Mouse (Mus musculus) CH12.LX (cell line): Measurements from ENCODE around the gene Ttc19.

Source experiments
- CTCF ChIP-seq, 2 experiments: IDR thresholded peaks in 1 of 2; conservative IDR thresholded peaks in 1 of 2; 2 replicates each; pipeline ENCODE4 v1.5.1; 2011 to 2012; ENCODE audit warnings: low read depth in 2 of 2, low read length in 2 of 2, improper control_type of control experiment in 1 of 2, inconsistent platforms in 1 of 2, mild to moderate bottlenecking in 1 of 2, moderate library complexity in 1 of 2
- ELF1 ChIP-seq: IDR thresholded peaks from 2 replicates; pipeline ENCODE4 v1.6.1; 2014; ENCODE audit warnings: low read depth, mild to moderate bottlenecking, inconsistent platforms, low read length, improper control_type of control experiment
- MAFK ChIP-seq: IDR thresholded peaks from 2 replicates; pipeline ENCODE4 v1.6.1; 2011; ENCODE audit warnings: low read length, improper control_type of control experiment; ENCODE audit not compliant: insufficient replicate concordance
- MAX ChIP-seq: IDR thresholded peaks from 2 replicates; pipeline ENCODE4 v1.6.1; 2011; ENCODE audit warnings: low read length, improper control_type of control experiment
- MEF2A ChIP-seq: IDR thresholded peaks from 2 replicates; pipeline ENCODE4 v1.6.1; 2014; ENCODE audit warnings: low read depth, mild to moderate bottlenecking, inconsistent platforms, low read length, improper control_type of control experiment, borderline replicate concordance
- MYC ChIP-seq: IDR thresholded peaks from 2 replicates; pipeline ENCODE4 v1.6.1; 2011; ENCODE audit warnings: low read depth, mild to moderate bottlenecking, improper control_type of control experiment, low read length
- POLR2AphosphoS2 ChIP-seq: IDR thresholded peaks from 2 replicates; pipeline ENCODE4 v1.6.1; 2011; ENCODE audit warnings: low read depth, low read length, improper control_type of control experiment
- SIN3A ChIP-seq: IDR thresholded peaks from 2 replicates; pipeline ENCODE4 v1.6.1; 2012; ENCODE audit warnings: low read length, improper control_type of control experiment, inconsistent platforms
- USF1 ChIP-seq: IDR thresholded peaks from 2 replicates; pipeline ENCODE4 v1.6.1; 2014; ENCODE audit warnings: low read depth, mild to moderate bottlenecking, inconsistent platforms, low read length, improper control_type of control experiment
- ZC3H11A ChIP-seq: IDR thresholded peaks from 2 replicates; pipeline ENCODE4 v1.6.1; 2012; ENCODE audit warnings: low read depth, mild to moderate bottlenecking, inconsistent platforms, low read length, improper control_type of control experiment

GRCm38 (mm10) chr11:62270851-62271250 is 10.4 kb upstream of the Ttc19 start:
- no peak for TF ChIP-seq POLR2AphosphoS2
- TF ChIP-seq SIN3A = no peak
- TF ChIP-seq MAX = no peak
- TF ChIP-seq CTCF (conservative IDR thresholded peaks at IDR 0.05 in 1 of 2, IDR thresholded peaks at IDR 0.05 in 1 of 2; ENCODE audit: low read depth in 2 of 2, low read length in 2 of 2) = no peak
- TF ChIP-seq MEF2A = no peak
- TF ChIP-seq USF1 = no peak
- TF ChIP-seq ZC3H11A = no peak
- TF ChIP-seq ELF1 = no peak
- TF ChIP-seq MAFK = no peak
- TF ChIP-seq MYC = no peak
